Mouse (Mus musculus): ENCODE data around the gene Fam208b.
"Not testable (repeated sequence)": the region's sequence is repeated elsewhere in the genome, so short reads cannot be mapped to it uniquely, and the experiment has no call there.

The Fam208b gene

GRCm38 (mm10) chr13:3519357-3519756 lies 91.6 kb downstream of the Fam208b start:
- DNase-seq (ENCODE audit: low read depth, low spot score) = not testable (repeated sequence)

Data from A20 (cell line).